Mouse (Mus musculus): ENCODE results near the gene Bcor.

DNA sequence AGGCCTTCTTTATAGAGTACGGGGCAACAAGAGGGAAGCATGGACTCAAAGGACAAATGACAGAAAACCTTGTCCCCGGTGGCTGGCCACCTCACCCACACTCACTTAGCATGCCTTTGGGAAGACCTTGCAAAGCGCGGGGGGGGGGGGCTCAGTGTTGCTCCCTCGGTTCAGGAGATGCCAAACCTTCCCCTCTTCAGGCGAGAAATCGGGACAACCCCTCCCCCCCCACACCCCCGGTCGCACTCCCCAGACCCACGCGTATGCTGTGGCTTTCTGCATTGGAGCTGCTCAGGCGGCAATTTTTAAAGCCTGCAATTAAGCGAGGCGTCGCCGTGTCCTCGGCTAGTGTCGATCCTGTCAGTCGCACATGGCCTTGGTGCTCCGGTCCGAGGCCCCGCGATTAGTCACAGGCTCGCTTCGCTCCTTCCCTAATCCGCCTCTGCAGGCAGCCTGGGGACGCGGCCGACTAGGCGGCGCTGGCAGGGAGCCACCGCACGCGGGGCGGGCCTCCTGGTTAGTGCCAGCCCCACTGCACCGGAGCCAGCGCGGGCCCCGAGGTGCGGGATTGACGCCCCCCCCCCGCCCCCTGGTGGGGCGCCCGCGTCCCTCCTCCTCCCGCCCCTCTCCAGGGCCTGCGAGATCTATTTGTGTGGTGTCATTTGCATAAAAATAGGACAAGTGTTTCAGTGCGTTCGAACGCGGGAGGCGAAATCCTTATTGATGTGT is 70.6 kb downstream of the Bcor start:
- TF ChIP-seq CTCF (IDR thresholded peaks at IDR 0.05) (0 out of 2 replicates have a peak, but pooled peaks have one; percentile 13), POLR2A (IDR thresholded peaks at IDR 0.05; ENCODE audit: insufficient read depth, low read depth, low read length) (no peak), EP300 (IDR thresholded peaks at IDR 0.05; ENCODE audit: insufficient read depth, low read depth, low read length) (no peak)

Data from heart, adult 2 months (tissue).